In genomic region chr10:89567391-89567790, GRCm38 (mm10) we compare ENCODE assay signal across 28 mouse cellular contexts. TPM values are rescaled to one million over a fixed set of nuclear protein-coding genes. Genes with fewer than 3 reads are reported as not detected.
"Had no signal": no experiment of that assay in that cellular context is flagged by ENCODE, and none has a peak within 500 bp of the region (broad histone marks: within the 10 kb centered on the region; RNA-seq: fewer than 3 reads in every experiment).

No protein-coding gene starts in this region.

- H3K9me3 ChIP-seq: hindbrain, embryonic 10.5 days; intestine, embryonic 15.5 days; limb, embryonic 10.5 days; limb, embryonic 12.5 days had no signal

- H3K4me3 ChIP-seq: gastrocnemius, adult 2 months; heart, adult 2 months; heart, embryonic 12.5 days; hindbrain, embryonic 10.5 days; hindbrain, embryonic 12.5 days; intestine, embryonic 15.5 days; layer of hippocampus, adult 2 months; left cerebral cortex, adult 2 months; limb, embryonic 10.5 days; limb, embryonic 12.5 days; liver, embryonic 13.5 days had no signal

- H3K4me2 ChIP-seq: heart, embryonic 12.5 days; hindbrain, embryonic 12.5 days; hindbrain, embryonic 14.5 days; intestine, embryonic 15.5 days; limb, embryonic 12.5 days; liver, embryonic 11.5 days; liver, embryonic 13.5 days had no signal

- H3K27me3 ChIP-seq: heart, embryonic 12.5 days; hindbrain, embryonic 12.5 days; intestine, embryonic 15.5 days; limb, embryonic 12.5 days; liver, embryonic 13.5 days had no signal

- DNase-seq: gastrocnemius, adult 2 months; gastrocnemius, postnatal 10 days; gastrocnemius, postnatal 25 days; heart, adult 2 months; heart, postnatal 10 days; heart, postnatal 4 days; kidney, adult 18-20 months; kidney, adult 8-10 months; kidney, postnatal 14 days; kidney, postnatal 36 days; liver; liver, embryonic 13.5 days had no signal

- ATAC-seq: hindbrain, embryonic 16.5 days; inflammation-experienced regulatory T-cells, adult 6 months; intestine, embryonic 15.5 days had no signal

- H3K36me3 ChIP-seq: heart, embryonic 12.5 days; hindbrain, embryonic 10.5 days; hindbrain, embryonic 12.5 days; intestine, embryonic 15.5 days; limb, embryonic 10.5 days; limb, embryonic 12.5 days; liver, embryonic 13.5 days had no signal

- H3K9ac ChIP-seq: heart, embryonic 12.5 days; hindbrain, embryonic 12.5 days; hindbrain, embryonic 14.5 days; intestine, embryonic 15.5 days; limb, embryonic 12.5 days; liver, embryonic 13.5 days had no signal

- H3K4me1 ChIP-seq: hindbrain, embryonic 10.5 days; hindbrain, embryonic 12.5 days; intestine, embryonic 15.5 days; limb, embryonic 10.5 days; limb, embryonic 12.5 days; liver, embryonic 13.5 days had no signal

- H3K27ac ChIP-seq: gastrocnemius, adult 2 months; heart, adult 2 months; hindbrain, embryonic 10.5 days; hindbrain, embryonic 12.5 days; hindbrain, embryonic 14.5 days; intestine, embryonic 15.5 days; kidney, postnatal 0 days; layer of hippocampus, adult 2 months; left cerebral cortex, adult 2 months; limb, embryonic 10.5 days; limb, embryonic 12.5 days; liver, embryonic 13.5 days had no signal

RNA-seq across cellular contexts. Expression of gene Nr1h4, which starts 34.0 kb away (rescaled TPM):
- total RNA-seq: gastrocnemius, postnatal 10 days; gastrocnemius, postnatal 25 days; granulocyte monocyte progenitor cell, adult 5-6 weeks; left cerebral cortex, adult 2 months; left cerebral cortex, postnatal 36 days had no signal
- polyA plus RNA-seq: hindbrain, embryonic 10.5 days; hindbrain, embryonic 12.5 days; inflammation-experienced regulatory T-cells, adult 6 months; limb, embryonic 10.5 days; limb, embryonic 12.5 days had no signal

RNA-seq across cellular contexts. Expression of gene Slc17a8, which starts 53.7 kb away (rescaled TPM):
- total RNA-seq: gastrocnemius, adult 2 months; gastrocnemius, postnatal 25 days; granulocyte monocyte progenitor cell, adult 5-6 weeks; heart, adult 2 months; heart, postnatal 10 days; heart, postnatal 25 days; heart, postnatal 4 days had no signal
- polyA plus RNA-seq: heart, adult 2 months; limb, embryonic 10.5 days; limb, embryonic 12.5 days; liver, embryonic 11.5 days had no signal
